Mouse (Mus musculus): ENCODE data around the gene Them7. TPM values are rescaled to one million over a fixed set of nuclear protein-coding genes. Genes with fewer than 3 reads are reported as not detected.
A peak's percentile ranks its signal among the peaks of the same experiment; 100 is the strongest.

Gene Them7
- polyA plus RNA-seq, 1 experiment from 2014 or later: 21.3 TPM

DNA sequence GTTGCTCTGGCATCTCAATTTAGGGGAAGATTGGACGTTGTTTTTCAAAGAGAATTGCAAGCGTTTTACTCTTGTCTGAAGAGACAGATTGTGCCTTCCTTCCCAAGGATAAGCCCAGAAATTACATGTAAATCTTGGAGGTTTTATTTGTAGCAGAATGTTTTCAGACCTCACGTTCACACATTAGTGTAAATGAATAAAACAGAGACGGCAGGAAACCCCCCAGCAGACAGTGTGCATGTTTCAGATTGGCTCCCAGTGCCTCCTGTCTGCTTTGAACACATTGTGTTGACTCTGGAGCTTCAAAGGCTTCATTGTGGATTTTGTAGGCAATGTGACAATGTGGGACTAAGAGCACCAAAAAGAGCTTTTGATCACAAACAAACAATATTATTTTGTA is 60.7 kb downstream of the Them7 start:
- no peaks in the 10 kb centered on the region for H3K36me3 ChIP-seq (ENCODE audit: insufficient read depth, low read length)
- H3K9ac ChIP-seq (ENCODE audit: low read depth, low read length): no peak overlapping the region
- H3K27ac ChIP-seq: no peak overlapping the region
- no peaks in the 10 kb centered on the region for H3K27me3 ChIP-seq (ENCODE audit: insufficient read depth, low read length)
- DNase-seq (ENCODE audit: low spot score) (no peak), ATAC-seq (replicated peaks; ENCODE audit: low FRiP score, low read depth) (no peak)
- no peak for TF ChIP-seq CTCF (IDR thresholded peaks at IDR 0.05; ENCODE audit: low read depth)
- no peak overlapping the region for H3K4me3 ChIP-seq (replicated peaks; ENCODE audit: low read depth, low read length)
- no peaks in the 10 kb centered on the region for H3K9me3 ChIP-seq (replicated peaks; ENCODE audit: low read length)
- no peaks in the 10 kb centered on the region for H3K4me1 ChIP-seq (replicated peaks; ENCODE audit: insufficient read depth, low read length)
- H3K4me2 ChIP-seq (ENCODE audit: low read length): no peak overlapping the region
- WGBS: 58% methylated on average over 4 of the region's 4 CpGs

DNA sequence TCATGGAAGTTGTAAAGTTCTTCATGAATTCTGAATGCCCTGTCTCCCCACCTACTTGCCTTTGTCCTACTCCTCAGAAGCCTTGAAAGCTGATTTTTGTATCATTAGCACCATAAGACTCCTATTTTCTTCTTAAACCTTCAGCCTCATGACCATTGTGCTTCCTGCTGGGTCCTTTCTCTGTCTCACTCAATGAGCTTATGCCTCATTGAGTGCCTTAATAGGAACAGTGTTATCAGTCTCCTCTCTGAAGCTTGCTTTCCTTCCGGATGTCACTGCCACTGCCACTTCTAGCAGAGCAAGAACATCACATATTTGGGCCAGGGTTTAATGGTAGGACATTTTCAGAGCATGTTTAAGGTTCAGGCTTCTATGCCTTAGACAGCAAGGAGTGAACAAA is 71.7 kb downstream of the Them7 start:
- no peak for TF ChIP-seq CTCF (IDR thresholded peaks at IDR 0.05; ENCODE audit: low read depth)
- Histone ChIP-seq H3K9ac (ENCODE audit: low read depth, low read length) (no peak overlapping the region), H3K9me3 (replicated peaks; ENCODE audit: low read length) (no peaks in the 10 kb centered on the region), H3K27ac (no peak overlapping the region), H3K27me3 (ENCODE audit: insufficient read depth, low read length) (no peaks in the 10 kb centered on the region), H3K4me2 (ENCODE audit: low read length) (no peak overlapping the region), H3K4me3 (replicated peaks; ENCODE audit: low read depth, low read length) (no peak overlapping the region), H3K36me3 (ENCODE audit: insufficient read depth, low read length) (no peaks in the 10 kb centered on the region), H3K4me1 (replicated peaks; ENCODE audit: insufficient read depth, low read length) (no peaks in the 10 kb centered on the region)
- WGBS: 79% methylated on average over 1 of the region's 1 CpGs
- ATAC-seq (replicated peaks; ENCODE audit: low FRiP score, low read depth): no peak
- DNase-seq (ENCODE audit: low spot score): no peak

DNA sequence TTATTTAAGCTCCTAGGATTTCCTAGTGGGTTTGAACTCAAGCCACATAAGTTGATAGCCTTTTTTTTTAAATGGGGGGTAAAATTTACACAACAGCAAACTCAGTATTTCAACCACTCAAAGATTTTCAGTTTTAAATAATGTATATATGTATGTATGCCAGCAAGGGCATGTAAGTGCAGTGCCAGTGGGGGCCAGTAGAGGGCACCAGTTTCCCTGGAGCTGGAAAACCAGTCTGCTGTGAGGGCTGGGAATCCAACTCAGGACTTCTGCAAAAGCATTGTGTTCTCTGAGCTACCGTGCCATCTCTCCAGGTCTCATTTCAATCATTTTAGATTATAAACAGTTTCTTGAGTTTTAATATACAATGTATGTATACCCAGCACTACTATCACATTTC is 74.8 kb downstream of the Them7 start:
- Histone ChIP-seq H3K9ac (ENCODE audit: low read depth, low read length) (no peak overlapping the region), H3K4me1 (replicated peaks; ENCODE audit: insufficient read depth, low read length) (no peaks in the 10 kb centered on the region), H3K9me3 (replicated peaks; ENCODE audit: low read length) (no peaks in the 10 kb centered on the region), H3K27me3 (ENCODE audit: insufficient read depth, low read length) (no peaks in the 10 kb centered on the region), H3K4me3 (replicated peaks; ENCODE audit: low read depth, low read length) (no peak overlapping the region), H3K4me2 (ENCODE audit: low read length) (no peak overlapping the region), H3K36me3 (ENCODE audit: insufficient read depth, low read length) (no peaks in the 10 kb centered on the region), H3K27ac (no peak overlapping the region)
- 97% methylated on average over 1 of the region's 1 CpGs for WGBS
- TF ChIP-seq CTCF (IDR thresholded peaks at IDR 0.05; ENCODE audit: low read depth): peak; percentile 31; the same call in 1 of the 2 replicates
- ATAC-seq (replicated peaks; ENCODE audit: low FRiP score, low read depth) (no peak), DNase-seq (ENCODE audit: low spot score) (no peak)

DNA sequence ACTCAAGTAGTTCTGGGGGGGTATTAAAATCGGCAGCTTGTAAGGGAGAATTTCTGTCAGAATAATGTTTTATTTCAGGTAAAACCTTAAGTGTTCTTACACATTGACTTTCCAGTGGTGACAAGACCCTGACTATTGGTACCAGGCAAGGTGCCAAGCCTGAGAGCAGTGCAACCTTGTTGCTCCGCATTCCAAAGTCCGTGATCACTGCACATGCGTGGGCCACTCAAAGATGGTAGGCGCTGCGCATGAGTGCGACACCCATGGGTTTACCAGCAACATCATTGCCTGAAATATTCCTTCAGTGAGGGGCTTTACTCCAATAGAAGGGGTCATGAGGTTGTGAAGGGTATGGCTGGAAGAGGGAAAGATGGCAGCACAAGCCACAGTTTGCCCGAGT is 77.0 kb downstream of the Them7 start:
- ATAC-seq (replicated peaks; ENCODE audit: low FRiP score, low read depth) (no peak), DNase-seq (ENCODE audit: low spot score) (no peak)
- Histone ChIP-seq H3K4me1 (replicated peaks; ENCODE audit: insufficient read depth, low read length) (no peaks in the 10 kb centered on the region), H3K4me2 (ENCODE audit: low read length) (no peak overlapping the region), H3K27ac (no peak overlapping the region), H3K9me3 (replicated peaks; ENCODE audit: low read length) (no peaks in the 10 kb centered on the region), H3K36me3 (ENCODE audit: insufficient read depth, low read length) (no peaks in the 10 kb centered on the region), H3K27me3 (ENCODE audit: insufficient read depth, low read length) (no peaks in the 10 kb centered on the region), H3K9ac (ENCODE audit: low read depth, low read length) (no peak overlapping the region), H3K4me3 (replicated peaks; ENCODE audit: low read depth, low read length) (no peak overlapping the region)
- no peak for TF ChIP-seq CTCF (IDR thresholded peaks at IDR 0.05; ENCODE audit: low read depth)
- WGBS: 90% methylated on average over 8 of the region's 8 CpGs

DNA sequence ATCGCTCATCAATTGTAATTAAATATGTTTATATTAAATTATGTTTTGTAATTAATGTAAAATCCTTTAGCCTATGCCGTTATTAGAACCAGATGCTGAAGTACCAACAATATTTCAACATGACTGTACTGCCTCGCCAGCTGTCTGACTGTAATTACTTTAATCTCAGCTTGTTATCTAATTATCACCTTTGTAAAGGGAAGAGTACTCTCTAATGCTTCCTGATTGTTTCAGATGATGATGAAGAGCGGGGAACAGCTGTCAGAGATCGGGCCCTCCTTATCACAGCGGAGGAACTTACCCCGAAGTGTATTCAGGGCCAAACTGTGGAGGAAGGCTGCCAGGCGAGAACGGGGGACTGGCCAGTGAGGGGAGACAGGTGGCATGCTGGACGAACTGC is 77.4 kb downstream of the Them7 start:
- Histone ChIP-seq H3K4me2 (ENCODE audit: low read length) (no peak overlapping the region), H3K9me3 (replicated peaks; ENCODE audit: low read length) (no peaks in the 10 kb centered on the region), H3K36me3 (ENCODE audit: insufficient read depth, low read length) (no peaks in the 10 kb centered on the region), H3K27me3 (ENCODE audit: insufficient read depth, low read length) (no peaks in the 10 kb centered on the region), H3K4me3 (replicated peaks; ENCODE audit: low read depth, low read length) (no peak overlapping the region), H3K4me1 (replicated peaks; ENCODE audit: insufficient read depth, low read length) (no peaks in the 10 kb centered on the region), H3K9ac (ENCODE audit: low read depth, low read length) (no peak overlapping the region), H3K27ac (no peak overlapping the region)
- no peak for ATAC-seq (replicated peaks; ENCODE audit: low FRiP score, low read depth)
- 58% methylated on average over 10 of the region's 10 CpGs for WGBS
- TF ChIP-seq CTCF (IDR thresholded peaks at IDR 0.05; ENCODE audit: low read depth): no peak
- DNase-seq (ENCODE audit: low spot score): no peak

DNA sequence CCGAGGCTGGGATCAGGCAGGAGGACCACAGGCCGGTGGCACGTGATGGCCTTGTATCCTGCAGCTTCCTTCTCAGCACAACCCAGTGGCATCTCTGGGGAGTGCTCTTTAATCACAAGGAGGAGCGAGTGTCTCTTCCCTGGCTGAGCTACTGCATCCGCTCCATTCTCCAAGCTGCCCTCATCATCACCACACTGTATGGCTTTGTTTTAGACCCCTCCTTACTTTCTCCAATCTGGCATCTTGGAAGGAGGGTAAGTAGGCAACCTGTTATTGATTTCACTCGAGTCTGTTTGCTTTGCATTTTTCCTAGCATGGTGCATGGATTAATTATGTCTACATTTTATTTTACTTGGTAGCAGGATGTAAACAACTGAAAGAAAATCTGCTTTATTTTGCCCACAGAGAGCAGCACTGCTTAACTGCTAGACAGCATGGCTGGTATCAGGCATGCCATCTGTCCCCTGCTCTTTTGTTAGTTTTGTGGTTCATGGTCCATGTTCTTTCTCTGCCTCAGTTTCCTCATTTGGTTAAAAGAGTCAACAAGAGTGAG is 79.9 kb downstream of the Them7 start:
- TF ChIP-seq CTCF (IDR thresholded peaks at IDR 0.05; ENCODE audit: low read depth): no peak
- no peak overlapping the region for H3K4me3 ChIP-seq (replicated peaks; ENCODE audit: low read depth, low read length)
- no peaks in the 10 kb centered on the region for H3K9me3 ChIP-seq (replicated peaks; ENCODE audit: low read length)
- 70% methylated on average over 6 of the region's 6 CpGs for WGBS
- ATAC-seq (replicated peaks; ENCODE audit: low FRiP score, low read depth) (no peak), DNase-seq (ENCODE audit: low spot score) (no peak)
- H3K4me1 ChIP-seq (replicated peaks; ENCODE audit: insufficient read depth, low read length): no peaks in the 10 kb centered on the region
- H3K27ac ChIP-seq: no peak overlapping the region
- H3K27me3 ChIP-seq (ENCODE audit: insufficient read depth, low read length): no peaks in the 10 kb centered on the region
- no peak overlapping the region for H3K9ac ChIP-seq (ENCODE audit: low read depth, low read length)
- H3K4me2 ChIP-seq (ENCODE audit: low read length): no peak overlapping the region
- no peaks in the 10 kb centered on the region for H3K36me3 ChIP-seq (ENCODE audit: insufficient read depth, low read length)

DNA sequence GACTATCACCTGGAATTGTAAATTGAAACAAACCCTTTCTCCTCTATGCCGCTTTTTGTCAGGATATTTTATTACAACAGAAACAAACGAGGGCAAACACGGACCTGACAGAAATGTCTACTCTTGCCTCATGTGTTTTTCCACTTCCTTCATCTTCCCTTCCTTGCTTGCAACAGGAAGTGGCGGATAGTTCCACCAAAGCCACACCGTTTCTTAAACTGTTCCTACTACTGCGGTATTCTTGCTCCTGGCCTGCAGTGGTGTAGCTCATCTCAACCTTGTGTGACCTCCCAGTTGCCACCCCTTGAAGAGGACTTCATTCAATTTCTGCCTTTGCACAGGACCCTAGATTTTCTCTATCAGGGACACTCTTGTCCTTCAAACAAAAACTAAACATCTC is 81.8 kb downstream of the Them7 start:
- Histone ChIP-seq H3K4me2 (ENCODE audit: low read length) (no peak overlapping the region), H3K27ac (no peak overlapping the region), H3K9me3 (replicated peaks; ENCODE audit: low read length) (no peaks in the 10 kb centered on the region), H3K4me3 (replicated peaks; ENCODE audit: low read depth, low read length) (no peak overlapping the region), H3K27me3 (ENCODE audit: insufficient read depth, low read length) (no peaks in the 10 kb centered on the region), H3K4me1 (replicated peaks; ENCODE audit: insufficient read depth, low read length) (no peaks in the 10 kb centered on the region), H3K36me3 (ENCODE audit: insufficient read depth, low read length) (no peaks in the 10 kb centered on the region), H3K9ac (ENCODE audit: low read depth, low read length) (no peak overlapping the region)
- ATAC-seq (replicated peaks; ENCODE audit: low FRiP score, low read depth) (no peak), DNase-seq (ENCODE audit: low spot score) (no peak)
- TF ChIP-seq CTCF (IDR thresholded peaks at IDR 0.05; ENCODE audit: low read depth): no peak
- WGBS: 58% methylated on average over 6 of the region's 6 CpGs

Data from kidney, postnatal 0 days (tissue).